9 mouse cellular contexts compared by ENCODE assay signal in the genomic region with DNA sequence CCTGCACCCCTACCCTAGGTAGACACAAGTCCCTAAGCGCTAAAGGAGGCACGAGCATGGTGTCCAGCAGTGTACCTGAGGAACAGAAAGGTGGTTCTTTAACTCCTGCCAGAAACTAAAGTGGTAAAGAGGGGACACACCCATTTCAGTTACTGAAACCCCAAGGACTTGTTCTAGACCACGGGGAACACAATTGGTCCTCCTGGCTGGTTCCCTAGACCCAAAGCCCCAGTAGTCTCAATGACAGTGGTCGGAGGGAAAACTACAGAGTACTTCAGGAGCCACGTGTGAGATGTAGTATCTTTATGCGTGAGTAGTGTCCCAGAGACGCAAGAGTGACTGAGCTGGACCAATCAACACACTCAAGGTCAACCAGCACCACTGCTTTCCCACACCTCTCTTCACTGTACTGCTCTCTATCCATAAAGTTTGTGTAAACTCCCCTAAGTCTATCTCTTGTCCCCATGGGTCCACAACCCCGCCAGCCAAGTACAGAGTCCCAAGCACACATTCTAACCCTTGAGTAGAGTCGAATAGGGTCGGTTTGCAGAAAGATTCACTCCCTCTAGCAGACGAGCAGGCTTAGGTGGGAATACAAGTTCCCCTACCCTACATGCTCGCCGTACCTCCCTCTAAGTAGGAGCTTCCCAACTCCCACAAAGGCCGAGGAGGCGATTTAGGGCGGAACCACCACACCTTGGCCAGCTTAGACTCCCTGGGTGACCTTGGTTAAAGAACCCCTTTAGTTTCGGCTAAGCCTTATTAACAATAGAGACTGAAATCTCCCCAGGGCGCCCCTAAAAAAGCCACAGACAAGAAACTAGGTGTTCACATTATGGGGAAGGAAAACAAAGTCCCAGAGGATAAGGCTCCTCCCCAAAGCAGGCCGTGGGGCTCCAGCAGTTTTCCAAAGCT. TPM values are rescaled to one million over a fixed set of nuclear protein-coding genes. Genes with fewer than 3 reads are reported as not detected.
DNase-seq lines count a peak whose midpoint lies in the region; ATAC-seq and TF ChIP-seq lines count a peak whose summit lies in the region.
"Had no signal": no experiment of that assay in that cellular context is flagged by ENCODE, and none has a peak within 500 bp of the region (broad histone marks: within the 10 kb centered on the region; RNA-seq: fewer than 3 reads in every experiment).

No protein-coding gene starts in this region.

- 3% methylated on average over 19 of the region's 19 CpGs for WGBS in lung, embryonic 15.5 days
- 8% methylated on average over 19 of the region's 19 CpGs for WGBS in hindbrain, embryonic 10.5 days

- no peaks in the 10 kb centered on the region for H3K27me3 ChIP-seq in lung, embryonic 15.5 days
- no peaks in the 10 kb centered on the region for H3K27me3 ChIP-seq in hindbrain, embryonic 10.5 days (ENCODE audit: insufficient read depth, poor library complexity, severe bottlenecking)

- peaks cover 37% of the 10 kb centered on the region for H3K4me1 ChIP-seq in lung, embryonic 15.5 days
- H3K4me1 ChIP-seq in cortical plate, adult 2 months (ENCODE audit: control insufficient read depth, insufficient read depth, low read length) = peaks cover 12% of the 10 kb centered on the region; the same call in 1 of the 2 replicates
- peaks cover 53% of the 10 kb centered on the region for H3K4me1 ChIP-seq in hindbrain, embryonic 10.5 days (replicated peaks)

- H3K36me3 ChIP-seq in lung, embryonic 15.5 days = peaks cover 31% of the 10 kb centered on the region
- H3K36me3 ChIP-seq in hindbrain, embryonic 10.5 days = peaks cover 47% of the 10 kb centered on the region

- peak overlapping the region; percentile 97 for H3K9ac ChIP-seq in lung, embryonic 15.5 days

- no peak for DNase-seq in lung, adult 18-20 months
- peak; percentile 18 for DNase-seq in hindbrain, embryonic 10.5 days (ENCODE audit: low spot score)
- DNase-seq in mesoderm, embryonic 11.5 days (ENCODE audit: low read depth, low spot score) = peak; percentile 27
- no peak for DNase-seq in urinary bladder, postnatal 14 days (ENCODE audit: low spot score)
- DNase-seq in right cerebral cortex, postnatal 10 days (ENCODE audit: low spot score in 2 of 2) = no peak
- DNase-seq in layer of hippocampus, postnatal 14 days (ENCODE audit: low spot score in 2 of 2) = no peak

- H3K27ac ChIP-seq in lung, embryonic 15.5 days = peak overlapping the region; percentile 97
- H3K27ac ChIP-seq in cortical plate, adult 2 months (ENCODE audit: insufficient read depth, low read length) = no peak overlapping the region
- peak overlapping the region; percentile 98 for H3K27ac ChIP-seq in hindbrain, embryonic 10.5 days

- H3K4me2 ChIP-seq in lung, embryonic 15.5 days = peak overlapping the region; percentile 84

- H3K9me3 ChIP-seq in lung, embryonic 15.5 days = no peaks in the 10 kb centered on the region
- H3K9me3 ChIP-seq in hindbrain, embryonic 10.5 days = no peaks in the 10 kb centered on the region

- TF ChIP-seq CTCF in cortical plate, adult 2 months (IDR thresholded peaks at IDR 0.05; ENCODE audit: extremely low read depth, insufficient read depth, low read length) = no peak

- TF ChIP-seq POLR2A in cortical plate, adult 2 months (IDR thresholded peaks at IDR 0.05; ENCODE audit: extremely low read depth, insufficient read depth, low read length) = no peak

- no peak for ATAC-seq in lung, embryonic 15.5 days (ENCODE audit: borderline replicate concordance, extremely low read depth, low FRiP score, low TSS enrichment)

- H3K4me3 ChIP-seq in lung, embryonic 15.5 days = peak overlapping the region; percentile 92
- peak overlapping the region; percentile 79 for H3K4me3 ChIP-seq in cortical plate, adult 2 months (ENCODE audit: insufficient read depth, low read length)
- peak overlapping the region; percentile 78 for H3K4me3 ChIP-seq in hindbrain, embryonic 10.5 days

RNA-seq across cellular contexts. Expression of a gene that starts 7.3 kb away (rescaled TPM):
- polyA plus RNA-seq in lung, embryonic 15.5 days (2015; fragmentation: Nextera tagmentation; extraction: Ambion mirVana) = 52.2 and 53.0 TPM in 2 replicates
- polyA plus RNA-seq in cortical plate, adult 2 months (2012; rRNA removed) = 129 and 131 TPM in 2 replicates
- 106 and 127 TPM in 2 replicates for polyA plus RNA-seq in hindbrain, embryonic 10.5 days (2016; fragmentation: Nextera tagmentation; extraction: Ambion mirVana)
- total RNA-seq in layer of hippocampus, postnatal 14 days (2021) = 100 to 1,000 TPM; 114 to 115 TPM

RNA-seq across cellular contexts. Expression of a gene that starts 14.9 kb away (rescaled TPM):
- 0.10 and 0.13 TPM in 2 replicates for polyA plus RNA-seq in lung, embryonic 15.5 days (2015; fragmentation: Nextera tagmentation; extraction: Ambion mirVana)
- polyA plus RNA-seq in cortical plate, adult 2 months (2012; rRNA removed) = 0.25 and 0.29 TPM in 2 replicates
- 0.07 and 0.15 TPM in 2 replicates for polyA plus RNA-seq in hindbrain, embryonic 10.5 days (2016; fragmentation: Nextera tagmentation; extraction: Ambion mirVana)
- total RNA-seq in layer of hippocampus, postnatal 14 days (2021) = under 1 TPM; 0.12 to 0.18 TPM
- total RNA-seq: heart, postnatal 10 days had no signal

Comparison
In these comparisons a context has a peak if more than half of its experiments do, and no peak if none do; other contexts are left out.
1. DNase-seq: peak in hindbrain, embryonic 10.5 days (single experiment) and mesoderm, embryonic 11.5 days (single experiment); none in lung, adult 18-20 months (0 of 2), urinary bladder, postnatal 14 days (single experiment), right cerebral cortex, postnatal 10 days (0 of 2) and layer of hippocampus, postnatal 14 days (0 of 2).
2. Peak in every context shown above with its lines, with median percentiles within 50 percentile points of each other: H3K4me3 ChIP-seq.